Mouse (Mus musculus) lung, postnatal 10 days (tissue): ENCODE measurements around the gene Cwc25.
"Not testable (repeated sequence)": the region's sequence is repeated elsewhere in the genome, so short reads cannot be mapped to it uniquely, and the experiment has no call there.

Experiments
- DNase-seq: peaks from one replicate; pipeline ENCODE4 v3.0.0; 2021

Gene Cwc25

GRCm38 (mm10) chr11:97771410-97771809 lies 5.1 kb upstream of the Cwc25 start:
- DNase-seq, result no peak

- DNase-seq, result no peak
These were observed 3.3 kb upstream of the Cwc25 start for GRCm38 (mm10) chr11:97769704-97770103.

GRCm38 (mm10) chr11:97761638-97762037 lies 4.7 kb downstream of the Cwc25 start:
- no peak for DNase-seq

DNA sequence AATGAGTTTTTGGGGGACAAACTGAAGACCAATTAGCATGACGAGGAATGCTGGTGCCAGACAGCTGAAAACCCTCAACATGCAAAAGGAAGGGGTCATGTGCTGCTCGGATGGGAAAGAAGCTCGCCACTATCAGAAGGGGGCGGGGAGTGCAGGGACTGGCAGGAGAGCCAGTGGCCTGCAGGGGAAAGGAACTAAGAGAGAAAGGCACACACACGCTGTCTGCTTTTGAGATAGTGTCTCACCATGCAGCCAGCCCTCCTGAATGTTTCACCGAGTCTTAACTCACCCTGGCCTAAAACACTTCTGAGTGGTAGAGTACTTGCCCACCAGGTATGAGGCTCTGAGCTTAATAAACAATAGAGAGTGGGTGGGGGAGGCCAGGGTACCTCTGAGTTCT lies 7.4 kb downstream of the Cwc25 start:
- no peak for DNase-seq

DNA sequence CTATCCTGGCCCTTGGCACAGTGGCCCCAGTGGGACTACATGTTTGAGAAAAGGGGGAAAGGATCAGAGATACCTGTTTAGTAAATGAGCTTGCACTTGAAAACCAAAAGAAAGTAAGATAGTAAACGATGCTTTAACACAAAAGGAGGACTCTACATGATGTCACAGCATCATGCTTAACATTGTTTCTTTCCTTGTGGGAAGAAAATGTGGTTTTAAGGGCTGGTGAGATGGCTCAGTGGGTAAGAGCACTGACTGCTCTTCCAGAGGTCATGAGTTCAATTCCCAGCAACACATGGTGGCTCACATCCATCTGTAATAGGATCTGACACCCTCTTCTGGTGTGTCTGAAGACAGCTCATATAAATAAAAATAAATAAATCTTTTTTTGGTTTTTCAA lies 8.2 kb downstream of the Cwc25 start:
- DNase-seq, result no peak

- no peak for DNase-seq
These were observed 13.1 kb downstream of the Cwc25 start for GRCm38 (mm10) chr11:97753277-97753676.

DNA sequence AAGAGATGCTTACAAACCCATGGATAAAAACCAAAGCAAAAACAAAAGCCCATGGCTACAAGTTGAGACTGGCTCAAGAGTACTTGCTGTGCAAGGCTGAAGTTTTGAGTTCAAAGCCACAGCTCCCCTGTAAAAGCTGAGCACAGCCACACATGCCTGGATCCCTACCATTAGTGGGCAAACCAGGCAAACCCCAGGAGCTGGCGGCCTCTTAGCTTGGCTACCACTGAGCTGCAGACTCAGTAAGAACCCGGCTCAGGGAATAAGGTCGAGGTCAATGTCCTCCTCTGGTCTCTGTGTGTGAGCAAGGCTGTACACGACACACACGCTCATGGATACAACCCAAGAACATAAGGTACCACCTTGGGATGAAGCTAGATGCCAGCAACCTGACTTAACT lies 17.9 kb downstream of the Cwc25 start:
- DNase-seq, result no peak

DNA sequence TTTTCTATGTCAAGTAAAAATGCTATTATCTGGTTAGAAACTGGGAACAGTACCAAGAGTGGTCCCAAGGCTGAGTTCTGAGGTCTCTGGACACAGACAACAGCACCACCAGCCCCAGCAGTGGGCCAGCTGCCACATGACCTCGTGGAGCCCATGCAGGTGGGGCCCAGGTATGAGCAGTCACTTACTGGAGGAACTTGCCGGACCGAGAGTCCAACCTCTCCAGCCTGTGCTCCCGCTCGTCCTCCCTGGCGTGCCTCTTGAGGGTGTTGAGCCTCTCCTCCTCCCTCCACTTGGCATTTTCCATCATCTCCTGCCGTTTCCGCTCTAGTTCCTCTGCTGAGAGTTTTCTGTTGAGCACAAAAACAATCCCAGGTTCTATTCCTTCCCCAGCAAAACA lies 18.6 kb downstream of the Cwc25 start:
- peak; percentile 15 for DNase-seq

- no peak for DNase-seq
These were observed 21.0 kb downstream of the Cwc25 start for GRCm38 (mm10) chr11:97745331-97745721.

- peak; percentile 100 for DNase-seq
These were observed 21.5 kb downstream of the Cwc25 start for GRCm38 (mm10) chr11:97744718-97745330.

- peak; percentile 72 for DNase-seq
These were observed 22.2 kb downstream of the Cwc25 start, which contains the start of gene Pip4k2b for GRCm38 (mm10) chr11:97744063-97744717. Gene Pip4k2b, minus strand, starts transcription at chr11:97744704.

DNA sequence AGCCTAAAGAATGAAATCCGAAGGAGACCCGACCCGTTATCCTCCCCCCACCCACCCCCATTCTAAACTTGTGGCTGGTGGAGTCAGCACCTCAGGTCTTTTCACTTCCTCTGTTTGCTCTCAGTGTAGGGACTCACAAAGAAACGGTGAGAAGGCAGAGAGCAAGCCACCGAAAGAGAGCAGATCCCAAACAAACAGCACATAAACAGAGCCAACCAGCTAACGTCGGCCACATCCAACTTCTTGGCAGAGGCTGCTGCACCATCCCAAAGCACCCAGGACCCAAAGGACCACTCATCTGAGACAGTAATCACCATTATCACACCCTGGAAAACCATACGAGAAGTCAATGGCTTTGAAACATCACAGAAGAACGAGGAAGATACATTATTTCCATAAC lies 22.9 kb downstream of the Cwc25 start:
- no peak for DNase-seq

DNA sequence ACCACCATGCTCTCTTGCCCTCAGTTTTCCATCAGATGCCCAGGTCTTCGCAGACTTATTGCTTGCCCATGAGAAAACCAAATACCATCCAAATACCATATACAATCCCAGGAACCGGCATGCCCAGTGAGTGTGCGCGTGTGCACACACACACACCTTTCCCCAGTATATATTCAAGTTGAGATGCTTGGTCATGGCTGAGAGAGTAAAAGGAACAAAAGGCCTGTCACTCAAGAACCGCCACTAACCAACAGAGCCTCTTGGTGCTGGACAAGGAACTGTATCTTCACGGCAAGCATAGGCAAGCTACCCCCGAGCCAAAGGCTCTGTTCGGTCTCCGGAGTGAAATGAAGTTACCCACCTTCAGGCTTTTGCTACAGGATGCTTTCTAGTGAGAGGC lies 23.8 kb downstream of the Cwc25 start:
- DNase-seq, result no peak

DNA sequence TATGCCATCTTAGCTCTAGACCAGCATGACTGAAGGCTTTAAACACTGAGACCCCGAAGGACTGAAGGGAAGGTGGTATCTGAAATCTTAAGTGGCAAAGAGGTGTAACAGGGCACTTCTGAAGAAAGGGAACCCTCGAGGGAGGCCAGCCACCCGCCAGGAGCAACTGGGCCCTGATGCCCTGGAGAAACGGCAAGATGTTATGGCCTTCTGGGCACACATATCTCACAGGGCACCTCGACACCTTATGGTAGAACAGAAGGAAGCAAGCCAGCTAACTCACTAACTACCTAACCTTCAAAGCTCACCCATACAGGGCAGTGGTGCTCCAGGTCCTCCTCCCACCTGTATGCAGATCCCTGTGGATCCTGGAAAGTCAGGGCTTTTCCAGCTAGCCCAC lies 24.2 kb downstream of the Cwc25 start:
- no peak for DNase-seq

DNA sequence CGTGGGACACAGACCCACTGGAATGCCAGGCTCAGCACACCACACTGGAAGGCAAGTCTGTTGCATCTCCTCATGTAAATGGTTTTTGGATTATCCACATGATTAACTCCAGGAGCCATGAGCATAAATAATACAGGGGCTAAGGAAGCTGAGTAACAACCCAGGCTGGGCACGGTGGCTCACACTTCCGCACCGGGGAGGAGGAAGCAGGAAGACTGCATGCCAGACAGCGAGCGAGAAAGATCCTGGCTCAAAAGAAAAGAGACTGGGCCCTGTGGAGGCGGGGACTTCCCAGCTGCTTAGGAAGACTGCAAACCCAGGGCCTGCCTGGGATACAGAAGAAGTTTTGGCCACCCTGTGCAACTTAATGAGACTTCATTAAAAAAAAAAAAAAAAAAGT lies 26.2 kb downstream of the Cwc25 start:
- peak; percentile 57 for DNase-seq

DNA sequence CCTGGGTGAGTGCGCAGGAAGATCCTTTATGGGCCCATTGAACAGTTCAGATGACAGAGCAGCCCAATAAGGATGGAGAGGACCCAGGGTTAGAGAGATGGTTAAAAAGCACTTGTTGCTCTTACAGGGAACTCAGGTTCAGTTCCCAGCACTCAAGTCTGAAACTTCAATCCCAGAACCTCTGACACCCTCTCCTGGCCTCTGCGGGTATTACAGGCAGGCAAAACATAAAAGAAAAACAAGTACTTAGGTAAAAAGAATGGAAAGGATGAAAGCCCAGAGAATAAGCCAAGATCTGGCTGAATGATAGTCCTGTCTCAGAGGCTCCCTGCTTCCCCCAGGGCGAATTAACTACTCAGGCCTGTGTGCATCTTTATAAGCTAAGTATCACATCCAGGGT lies 27.2 kb downstream of the Cwc25 start:
- no peak for DNase-seq

DNA sequence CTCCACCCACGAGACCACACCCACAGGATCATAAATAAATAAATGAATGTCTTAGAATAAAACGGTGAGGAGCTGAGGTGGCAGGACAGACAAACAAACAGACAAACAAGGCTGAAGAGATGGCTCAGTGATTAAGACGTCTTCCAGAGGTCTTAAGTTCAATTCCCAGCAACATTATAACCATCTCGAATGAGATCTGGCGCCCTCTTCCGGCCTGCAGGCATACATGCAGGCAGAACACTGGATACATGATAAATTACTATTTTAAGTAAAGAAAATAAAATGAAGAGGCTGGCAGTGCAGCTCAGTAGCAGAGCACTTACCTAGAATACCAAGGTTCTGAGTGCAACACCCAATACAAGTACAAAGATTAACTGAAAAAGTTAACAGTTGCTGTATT lies 27.7 kb downstream of the Cwc25 start:
- no peak for DNase-seq

DNA sequence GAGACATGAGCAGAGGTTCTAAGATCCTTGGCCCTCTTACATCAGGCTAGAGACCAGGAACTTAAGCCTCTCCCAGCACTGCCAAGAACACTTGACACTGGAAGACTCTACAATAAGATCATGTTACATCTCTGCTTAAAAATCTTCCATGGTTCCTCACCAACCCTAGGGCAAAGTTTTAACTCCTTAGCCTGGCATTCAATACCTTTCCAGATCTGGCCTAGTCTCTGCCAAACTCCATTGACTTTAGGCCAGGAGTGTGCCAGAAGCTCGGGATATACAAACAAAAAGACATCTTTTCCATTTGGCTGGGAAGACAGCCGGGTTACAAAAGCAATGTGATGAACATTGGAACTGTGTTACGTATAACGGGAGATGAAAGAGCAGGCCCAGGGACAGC lies 28.8 kb downstream of the Cwc25 start:
- DNase-seq, result no peak

DNA sequence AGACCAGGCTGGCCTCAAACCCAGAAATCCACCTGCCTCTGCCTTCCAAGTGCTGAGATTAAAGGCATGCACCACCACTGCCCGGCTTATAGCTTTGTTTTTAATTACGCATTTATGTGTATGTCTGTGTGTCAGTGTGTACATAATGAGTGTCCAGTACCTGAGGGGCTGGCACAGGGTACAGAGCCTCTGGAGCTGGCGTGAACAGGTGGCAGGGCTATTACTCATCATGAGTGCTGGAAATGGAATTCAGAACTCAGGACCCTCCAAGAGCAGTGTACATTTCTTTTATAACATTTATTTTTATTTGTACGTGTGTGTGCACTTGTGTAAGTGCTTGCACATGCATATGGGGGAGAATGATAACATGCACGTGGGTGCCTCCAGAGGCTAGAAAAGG lies 29.7 kb downstream of the Cwc25 start:
- DNase-seq, result no peak

- DNase-seq, result not testable (repeated sequence)
These were observed 31.5 kb downstream of the Cwc25 start for GRCm38 (mm10) chr11:97734810-97735209.

- no peak for DNase-seq
These were observed 32.7 kb downstream of the Cwc25 start for GRCm38 (mm10) chr11:97733689-97734088.

DNA sequence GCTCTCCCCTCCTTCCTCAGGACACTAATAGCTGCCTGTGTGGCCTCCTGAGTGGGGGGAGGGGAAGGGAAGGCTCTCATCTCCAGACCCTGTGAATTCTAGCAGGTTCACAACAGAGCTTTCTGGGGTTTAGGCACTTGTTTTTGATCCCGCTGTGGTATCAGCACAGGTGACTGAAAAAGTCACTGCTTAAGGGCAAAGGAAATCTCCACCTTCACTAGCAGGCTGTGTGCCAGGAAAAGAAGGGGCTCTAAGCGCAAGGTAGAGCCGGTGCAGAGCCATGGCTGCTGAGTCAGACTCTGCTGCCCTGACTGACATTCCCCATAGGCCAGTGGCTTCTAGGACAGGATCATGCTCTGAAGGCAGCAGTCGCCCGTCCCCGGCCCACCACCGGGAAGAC lies 37.6 kb downstream of the Cwc25 start:
- DNase-seq, result no peak

DNA sequence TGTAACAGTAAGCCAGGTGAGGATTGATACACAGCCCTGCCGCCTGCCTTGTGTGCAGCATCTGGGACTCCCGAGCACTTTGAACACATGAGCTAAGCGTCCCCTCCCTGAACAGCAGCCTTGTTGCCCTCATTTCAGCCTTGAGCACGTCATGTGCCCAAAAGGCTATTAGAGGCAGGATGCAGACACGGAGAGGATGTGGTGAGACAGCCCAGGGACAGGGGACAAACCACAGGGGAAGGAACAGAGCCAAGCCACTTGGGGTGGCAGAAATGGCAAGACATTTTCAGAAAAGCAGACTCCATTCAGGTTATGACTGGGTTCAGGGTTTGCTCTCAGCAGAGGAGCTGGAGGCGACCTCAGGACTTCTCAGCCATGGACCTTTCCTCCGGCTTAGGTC lies 38.0 kb downstream of the Cwc25 start:
- DNase-seq, result no peak

DNA sequence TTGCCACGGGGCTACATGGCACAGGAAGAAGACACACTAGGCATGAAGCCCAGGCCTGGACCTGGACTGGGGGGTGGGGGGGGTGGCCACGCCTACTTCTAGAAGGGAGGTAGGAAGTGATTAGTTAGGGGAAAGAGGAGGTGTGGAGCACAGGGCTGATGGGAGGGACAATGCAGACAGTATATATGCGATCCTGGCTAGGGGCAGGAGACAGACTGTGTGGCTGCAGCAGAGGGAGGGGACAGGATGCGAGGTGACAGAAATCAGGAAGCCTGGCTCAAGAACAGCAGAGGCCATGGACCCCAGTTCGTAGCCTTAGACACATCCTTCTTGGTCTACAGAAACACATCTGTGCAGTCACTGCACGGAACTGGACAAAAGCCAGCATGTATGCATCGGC lies 42.6 kb downstream of the Cwc25 start:
- no peak for DNase-seq

GRCm38 (mm10) chr11:97721338-97721737 lies 45.0 kb downstream of the Cwc25 start:
- no peak for DNase-seq
